Mouse (Mus musculus) heart, adult 2 months (tissue): Measurements from ENCODE around the gene Ggt1.

Experiments used
- CTCF ChIP-seq: fragments of 200-600 bp; IDR thresholded peaks from 2 replicates; pipeline ENCODE4 v1.8.1; 2022; ENCODE audit warnings: antibody characterized with exemption, mild to moderate bottlenecking, moderate library complexity
- POLR2A ChIP-seq: fragments of 200-500 bp; IDR thresholded peaks from 2 replicates; pipeline ENCODE4 v1.6.1; 2011; ENCODE audit warnings: mild to moderate bottlenecking, low read depth, low read length, control low read depth; ENCODE audit not compliant: insufficient read depth

DNA sequence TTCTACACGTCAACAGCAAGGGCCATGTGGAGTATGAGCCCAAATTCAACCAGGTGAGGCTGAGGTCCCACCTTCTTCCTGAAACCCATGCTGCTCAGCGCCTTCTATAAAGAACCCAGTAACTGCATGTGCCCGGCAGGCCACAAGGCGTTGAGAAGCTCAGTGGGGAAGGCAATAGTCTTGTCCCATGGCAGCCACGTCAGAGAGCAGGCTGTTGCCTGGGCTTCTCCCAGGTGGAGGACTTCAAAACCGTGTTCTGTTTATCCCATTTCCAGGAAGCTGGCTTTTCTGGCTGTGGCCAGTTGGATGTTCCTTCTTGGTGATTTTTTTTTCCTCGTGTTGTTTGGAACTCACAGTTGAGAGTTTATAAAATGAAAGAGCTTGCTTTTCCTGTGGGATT is 49.1 kb downstream of the Ggt1 start:
- TF ChIP-seq CTCF (no peak), POLR2A (no peak)
